Mouse (Mus musculus) kidney, adult 2 months (tissue): Measurements from ENCODE around the gene Tsacc. TPM values are rescaled to one million over a fixed set of nuclear protein-coding genes. Genes with fewer than 3 reads are reported as not detected.

ENCODE experiments used
- DNase-seq: peaks from one replicate; pipeline ENCODE4 v3.0.0; 2021
- H3K27ac ChIP-seq: fragments of 200-500 bp; 2 replicates; pipeline ENCODE4 v1.5.1; 2012; ENCODE audit warnings: low read depth, low read length, control low read depth, inconsistent platforms; ENCODE audit not compliant: insufficient read depth
- H3K27me3 ChIP-seq: fragments of 200-500 bp; replicated peaks from 2 replicates; pipeline ENCODE4 v1.6.1; 2012; ENCODE audit warnings: mild to moderate bottlenecking, moderate library complexity, low read length, inconsistent platforms; ENCODE audit not compliant: control insufficient read depth, insufficient read depth
- H3K36me3 ChIP-seq: fragments of 200-500 bp; 2 replicates; pipeline ENCODE4 v1.6.1; 2012; ENCODE audit warnings: mild to moderate bottlenecking, moderate library complexity, low read length, inconsistent platforms; ENCODE audit not compliant: control insufficient read depth, insufficient read depth
- H3K4me1 ChIP-seq: fragments of 200-500 bp; 2 replicates; pipeline ENCODE4 v1.6.1; 2011; ENCODE audit warnings: low read length; ENCODE audit not compliant: control insufficient read depth, insufficient read depth
- H3K4me3 ChIP-seq: fragments of 200-500 bp; 2 replicates; pipeline ENCODE4 v1.5.1; 2011; ENCODE audit warnings: mild to moderate bottlenecking, low read depth, low read length, control low read depth; ENCODE audit not compliant: insufficient read depth
- CTCF ChIP-seq: fragments of 200-500 bp; conservative IDR thresholded peaks from 2 replicates; pipeline ENCODE4 v1.5.1; 2011; ENCODE audit warnings: low read depth, mild to moderate bottlenecking, control low read depth, low read length, moderate library complexity, mixed read lengths; ENCODE audit not compliant: insufficient read depth, insufficient read length
- POLR2A ChIP-seq: fragments of 200-500 bp; IDR thresholded peaks from one replicate; pipeline ENCODE4 v1.6.1; 2011; ENCODE audit warnings: low read depth, low read length, control low read depth
- WGBS: fragments of 180-500 bp; shearing (Covaris S2); methylation state at CpG from one replicate; pipeline ENCODE4 v1.1.7; 2018; 5-methylcytosine and 5-hydroxymethylcytosine counted together
- polyA plus RNA-seq: library from polyadenylated mRNA; depleted of rRNA; stranded (reverse); fragments of >200 nt; gene quantifications from 2 replicates; pipeline ENCODE4 v1.2.3, GENCODE M21; 2012; rRNA removed

Tsacc gene
- polyA plus RNA-seq, 1 experiment, result 5.7 TPM

DNA sequence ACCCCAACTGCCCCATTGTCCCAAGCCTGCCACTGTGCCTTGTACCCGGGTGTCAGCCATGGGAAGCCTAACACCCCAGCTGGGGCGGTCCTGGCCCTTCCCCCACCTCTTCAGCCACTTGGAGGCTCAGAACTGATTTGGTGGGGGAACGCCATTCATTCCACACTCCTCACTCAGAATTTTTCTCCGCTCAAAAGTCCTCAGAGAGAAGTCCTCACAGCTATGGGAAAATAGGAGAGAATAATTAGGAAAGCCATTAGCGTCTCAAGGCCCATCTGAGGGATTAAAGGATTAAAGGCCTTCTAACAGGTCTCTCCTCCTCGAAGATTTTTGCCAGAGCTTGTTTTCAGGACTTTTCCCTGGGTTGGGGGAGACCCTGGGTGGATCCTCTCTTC, 59.6 kb downstream of the Tsacc start:
- H3K36me3 ChIP-seq, result no peaks in the 10 kb centered on the region
- DNase-seq, result no peak
- no peak overlapping the region for H3K27ac ChIP-seq
- no peak overlapping the region for H3K4me3 ChIP-seq
- TF ChIP-seq POLR2A (no peak), CTCF (no peak)
- WGBS, result 78% methylated on average over 6 of the region's 6 CpGs
- H3K27me3 ChIP-seq, result no peaks in the 10 kb centered on the region
- no peaks in the 10 kb centered on the region for H3K4me1 ChIP-seq

DNA sequence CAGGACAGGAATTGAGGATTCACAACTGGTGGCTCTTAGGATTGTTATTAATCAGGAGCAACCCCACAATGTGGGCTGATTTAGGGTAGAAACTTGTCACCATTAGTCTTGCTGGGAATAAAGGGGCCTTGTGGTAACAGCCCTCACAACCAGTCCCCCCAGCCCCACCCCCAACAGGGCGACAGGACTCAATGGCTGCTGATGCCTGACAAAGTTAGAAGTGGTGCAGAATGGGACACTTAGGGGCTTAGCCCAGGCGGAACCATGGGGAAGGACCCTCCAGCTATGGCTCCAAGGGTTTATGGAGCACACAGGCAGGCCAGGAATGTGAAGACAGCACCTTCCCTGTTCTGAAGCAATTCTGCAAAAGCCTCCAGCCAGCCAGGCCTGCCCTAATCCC, 61.2 kb downstream of the Tsacc start:
- no peak overlapping the region for H3K27ac ChIP-seq
- no peak overlapping the region for H3K4me3 ChIP-seq
- no peaks in the 10 kb centered on the region for H3K27me3 ChIP-seq
- H3K4me1 ChIP-seq, result no peaks in the 10 kb centered on the region
- DNase-seq, result no peak
- TF ChIP-seq POLR2A (no peak), CTCF (no peak)
- WGBS, result 91% methylated on average over 2 of the region's 2 CpGs
- no peaks in the 10 kb centered on the region for H3K36me3 ChIP-seq

DNA sequence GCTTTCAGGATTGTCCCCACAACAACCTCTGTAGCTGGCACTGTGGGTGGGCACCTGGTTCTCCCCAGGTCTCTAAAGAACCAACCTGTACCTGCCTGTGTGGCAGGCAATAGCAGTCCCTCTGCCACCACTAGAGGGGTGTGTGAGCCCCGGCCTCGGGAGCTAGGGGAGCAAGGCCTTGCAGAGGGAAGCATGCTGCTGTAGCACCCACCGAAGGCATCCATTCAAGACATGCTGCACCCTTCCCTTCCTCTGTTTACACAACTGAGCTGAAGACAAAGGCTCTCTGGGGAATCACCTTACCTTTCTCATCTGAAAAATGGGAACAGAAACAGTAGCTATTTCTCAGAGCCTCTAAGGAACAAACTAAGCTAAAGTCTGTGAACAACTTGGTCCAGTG, 61.6 kb downstream of the Tsacc start:
- no peaks in the 10 kb centered on the region for H3K27me3 ChIP-seq

DNA sequence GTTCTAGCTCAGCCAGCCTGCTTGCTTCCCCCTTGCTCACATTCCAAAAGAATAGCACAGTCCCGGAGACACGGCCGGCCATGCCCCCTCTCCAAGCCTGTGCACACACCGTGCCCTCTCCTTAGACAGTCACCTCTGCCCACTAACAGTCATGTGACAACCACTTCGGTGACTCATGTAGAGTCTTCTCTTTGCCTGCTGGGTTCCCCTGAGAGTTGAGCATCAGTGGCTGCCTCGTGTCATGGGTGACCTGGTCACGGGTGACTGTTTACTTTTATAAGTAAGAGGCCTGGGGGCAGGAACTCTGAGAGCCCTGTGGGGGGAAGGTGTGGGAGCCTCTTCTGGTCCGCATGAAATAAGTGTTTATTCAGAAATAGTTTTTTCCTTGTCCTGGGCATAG, 62.8 kb downstream of the Tsacc start:
- DNase-seq, result no peak
- no peak overlapping the region for H3K4me3 ChIP-seq
- H3K27me3 ChIP-seq, result no peaks in the 10 kb centered on the region
- no peaks in the 10 kb centered on the region for H3K4me1 ChIP-seq
- WGBS, result 43% methylated on average over 8 of the region's 8 CpGs
- TF ChIP-seq POLR2A (no peak), CTCF (no peak)
- H3K27ac ChIP-seq, result no peak overlapping the region
- no peaks in the 10 kb centered on the region for H3K36me3 ChIP-seq

More for the DNA sequence above, 61.6 kb downstream of the Tsacc start:
- Histone ChIP-seq H3K4me1 (no peaks in the 10 kb centered on the region), H3K4me3 (no peak overlapping the region), H3K27ac (no peak overlapping the region), H3K36me3 (no peaks in the 10 kb centered on the region)
- no peak for DNase-seq
- 27% methylated on average over 3 of the region's 3 CpGs for WGBS
- TF ChIP-seq CTCF (peak; percentile 45; the same call in 1 of the 2 replicates), POLR2A (no peak)

DNA sequence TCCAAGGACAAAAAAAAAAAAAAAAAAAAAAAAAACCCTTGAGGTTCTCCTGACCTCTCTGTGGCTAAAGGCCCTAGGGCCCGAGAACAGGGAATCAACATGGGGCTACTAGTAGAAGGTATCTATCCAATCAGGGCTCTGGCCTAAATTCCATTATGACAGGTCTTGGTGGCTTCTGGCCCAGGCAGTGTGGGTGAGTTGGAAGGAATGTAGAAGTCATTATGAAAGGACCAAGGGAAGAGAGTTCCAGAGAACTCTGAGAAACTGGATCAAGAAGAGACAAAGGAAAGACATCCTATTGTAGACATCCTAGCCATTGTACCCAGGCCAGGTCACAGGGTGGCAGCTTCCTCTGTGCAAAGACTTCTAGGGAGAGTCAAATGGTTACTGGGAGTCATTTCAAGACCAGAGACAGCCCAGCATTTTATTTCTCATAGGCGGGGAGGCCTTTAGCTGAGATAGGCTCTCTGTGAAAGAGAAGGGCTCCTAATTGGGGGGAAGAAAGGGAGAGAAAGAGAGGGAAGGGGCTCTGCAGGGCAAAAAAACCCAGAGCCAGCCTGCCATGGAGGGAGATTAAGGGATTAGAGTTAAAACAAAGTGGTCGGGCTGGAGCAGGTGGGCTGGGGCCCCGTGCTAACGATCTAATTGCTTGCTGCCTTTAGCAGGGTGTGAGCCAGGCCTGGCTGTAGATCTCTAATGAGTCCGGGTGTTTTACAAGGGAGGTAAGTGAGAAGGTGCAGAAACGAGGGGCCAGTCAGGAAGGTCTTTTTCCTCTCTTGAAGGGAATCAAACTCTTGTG, 63.7 kb downstream of the Tsacc start:
- Histone ChIP-seq H3K27me3 (no peaks in the 10 kb centered on the region), H3K27ac (no peak overlapping the region), H3K4me3 (no peak overlapping the region), H3K36me3 (no peaks in the 10 kb centered on the region), H3K4me1 (no peaks in the 10 kb centered on the region)
- 61% methylated on average over 7 of the region's 7 CpGs for WGBS
- DNase-seq, result no peak
- TF ChIP-seq POLR2A (no peak), CTCF (no peak)

Other genes starting within 250 kb of the Tsacc start
- gene Naxe, start 238.5 kb downstream of the Tsacc start, polyA plus RNA-seq, result 141 and 165 TPM in 2 replicates
- gene Ttc24, start 218.7 kb downstream of the Tsacc start, polyA plus RNA-seq, result 0.15 TPM in 1 of 2 replicates, not detected in the other
- gene Iqgap3, start 215.0 kb downstream of the Tsacc start, polyA plus RNA-seq, result 0.81 and 0.83 TPM in 2 replicates
- 41.8 and 42.7 TPM in 2 replicates for gene Mef2d, start 154.6 kb downstream of the Tsacc start, polyA plus RNA-seq
- gene Rhbg, start 42.3 kb downstream of the Tsacc start, polyA plus RNA-seq, result 94.4 and 106 TPM in 2 replicates
- gene Gm38392, start 9.8 kb downstream of the Tsacc start, polyA plus RNA-seq, result 0.22 and 0.23 TPM in 2 replicates
- 132 and 157 TPM in 2 replicates for gene Cct3, start 117 bp upstream of the Tsacc start, polyA plus RNA-seq
- 426 and 429 TPM in 2 replicates for gene Glmp, start 28.0 kb upstream of the Tsacc start, polyA plus RNA-seq
- gene Tmem79, start 39.1 kb upstream of the Tsacc start, polyA plus RNA-seq, result 14.1 and 15.2 TPM in 2 replicates
- gene Smg5, start 39.3 kb upstream of the Tsacc start, polyA plus RNA-seq, result 47.8 and 54.6 TPM in 2 replicates
- 3.6 and 5.9 TPM in 2 replicates for gene Paqr6, start 67.6 kb upstream of the Tsacc start, polyA plus RNA-seq
- gene Bglap3, start 75.7 kb upstream of the Tsacc start, polyA plus RNA-seq, result 3.2 and 3.5 TPM in 2 replicates
- not detected in 2 replicates for gene Bglap2, start 81.7 kb upstream of the Tsacc start, polyA plus RNA-seq
- gene Bglap, start 87.5 kb upstream of the Tsacc start, polyA plus RNA-seq, result 0.61 TPM in 1 of 2 replicates, not detected in the other
- gene Pmf1, start 113.3 kb upstream of the Tsacc start, polyA plus RNA-seq, result 33.9 and 34.4 TPM in 2 replicates
- 38.3 and 42.7 TPM in 2 replicates for gene Slc25a44, start 128.1 kb upstream of the Tsacc start, polyA plus RNA-seq
- 176 and 197 TPM in 2 replicates for gene Sema4a, start 164.2 kb upstream of the Tsacc start, polyA plus RNA-seq
- gene Lmna, start 213.0 kb upstream of the Tsacc start, polyA plus RNA-seq, result 55.2 and 73.2 TPM in 2 replicates
- gene Mex3a, start 235.4 kb upstream of the Tsacc start, polyA plus RNA-seq, result 0.61 and 0.63 TPM in 2 replicates